Mouse (Mus musculus): ENCODE data around the gene Bora.
"Not testable (repeated sequence)": the region's sequence is repeated elsewhere in the genome, so short reads cannot be mapped to it uniquely, and the experiment has no call there.

Gene Bora

DNA sequence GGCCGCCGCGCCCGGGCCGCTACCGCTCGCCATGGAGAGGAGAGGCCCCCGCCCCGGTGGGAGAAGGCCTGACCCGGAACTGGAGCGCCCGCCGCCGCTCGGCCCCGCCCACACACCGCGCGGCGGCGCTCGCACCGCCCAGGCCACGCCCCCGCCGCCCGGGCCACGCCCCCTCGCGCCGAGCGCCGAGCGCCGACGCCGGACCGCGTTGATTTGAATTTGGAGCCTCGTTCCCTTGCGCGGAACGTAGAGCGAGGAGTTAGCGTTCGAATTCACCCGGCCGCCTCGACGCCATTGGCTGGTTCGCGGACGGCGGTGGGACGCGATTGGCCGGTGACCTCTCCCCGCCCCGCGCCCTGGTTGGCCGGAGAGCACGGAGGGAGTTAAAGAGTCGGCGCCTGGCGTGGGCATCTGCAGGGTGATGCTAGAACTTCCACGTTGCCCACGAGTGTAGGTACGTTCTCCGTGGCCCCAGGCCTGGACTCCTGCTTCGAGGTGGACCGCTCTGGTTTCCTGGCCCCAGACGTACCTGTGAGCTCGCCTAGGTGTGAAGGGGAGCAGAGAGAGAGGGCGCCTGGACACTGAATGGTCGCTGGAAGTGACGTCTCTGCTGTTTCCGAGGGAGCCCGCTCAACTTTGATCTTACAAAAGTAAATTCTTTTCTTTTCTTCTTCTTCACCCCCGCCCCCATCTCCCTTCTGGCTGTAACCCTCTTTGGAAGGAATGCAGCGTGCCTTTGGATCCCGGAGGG, at the start of gene Bora, which contains the start of gene Mzt1:
Gene Bora, plus strand, starts transcription at position 192 of the 751 bp plus-strand sequence.
Gene Mzt1, minus strand, starts transcription at position 104 of the 751 bp plus-strand sequence.
- ATAC-seq (ENCODE audit: low TSS enrichment) = peak; percentile 92

GRCm38 (mm10) chr14:99010224-99010919, 35.6 kb upstream of the Bora start:
- 0 out of 2 replicates have a peak, but pooled peaks have one; percentile 13 for ATAC-seq (ENCODE audit: low TSS enrichment)

- ATAC-seq (ENCODE audit: low TSS enrichment) = 0 out of 2 replicates have a peak, but pooled peaks have one; percentile 27
These were observed 35.1 kb upstream of the Bora start for GRCm38 (mm10) chr14:99010920-99011313.

GRCm38 (mm10) chr14:99018691-99019090, 27.3 kb upstream of the Bora start:
- no peak for ATAC-seq (ENCODE audit: low TSS enrichment)

GRCm38 (mm10) chr14:99019136-99019808, 26.8 kb upstream of the Bora start:
- ATAC-seq (ENCODE audit: low TSS enrichment) = no peak

DNA sequence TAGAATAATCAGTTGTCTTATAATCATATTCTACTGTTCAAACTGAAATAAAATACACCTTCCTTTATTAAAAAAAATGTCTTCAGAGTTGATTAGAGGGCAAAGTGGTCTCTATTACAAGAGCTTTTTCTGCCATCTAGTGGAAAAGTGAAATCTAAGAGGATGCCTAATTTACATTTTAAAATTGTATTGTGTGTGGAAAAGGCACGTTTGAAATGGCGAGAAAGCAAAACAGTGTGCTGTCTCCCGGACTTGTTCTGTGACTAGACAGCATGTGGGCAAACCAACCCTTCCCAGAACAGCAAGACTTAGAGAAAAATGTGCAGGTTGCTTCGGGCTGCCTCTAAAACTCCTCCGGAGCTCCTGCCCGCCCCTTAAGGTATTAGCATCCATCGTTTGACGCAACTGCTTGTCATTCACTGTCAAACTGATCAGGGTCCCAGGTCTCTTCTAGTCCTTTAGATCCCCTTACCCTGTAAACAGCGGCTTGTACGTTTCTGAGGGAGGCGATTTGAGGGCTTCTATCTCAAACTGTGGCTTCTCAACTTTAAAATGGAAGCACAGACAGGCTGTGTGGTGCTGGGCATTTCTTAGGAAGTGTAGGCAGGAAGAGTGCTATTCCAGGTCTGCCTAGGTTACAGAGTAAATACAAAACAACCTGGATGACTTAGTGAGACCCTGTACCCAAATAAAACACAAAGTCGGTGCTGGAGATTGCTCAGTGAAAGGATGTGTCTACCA, 23.5 kb upstream of the Bora start:
- ATAC-seq (ENCODE audit: low TSS enrichment) = peak; percentile 80

DNA sequence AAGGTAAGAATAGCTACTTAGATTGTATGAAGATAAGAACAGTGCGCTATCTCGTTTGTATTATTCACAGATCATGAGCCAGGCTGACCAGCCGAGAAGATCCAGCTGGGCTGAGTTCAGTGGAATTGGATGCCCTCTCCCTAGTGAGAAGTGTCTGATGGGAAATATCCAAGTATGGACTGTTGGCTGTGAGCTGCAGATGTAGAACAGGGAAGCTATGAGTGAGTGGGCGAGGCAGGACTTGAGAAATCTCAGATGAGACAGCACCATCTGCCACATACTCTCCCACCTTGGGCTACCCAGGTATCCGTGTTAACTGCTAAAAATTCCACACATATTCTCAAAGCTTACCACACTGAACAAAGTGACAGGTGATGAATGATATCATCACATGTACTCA, 16.0 kb upstream of the Bora start:
- ATAC-seq (ENCODE audit: low TSS enrichment) = peak; percentile 66

- ATAC-seq (ENCODE audit: low TSS enrichment) = no peak
These were observed 14.6 kb upstream of the Bora start for GRCm38 (mm10) chr14:99031337-99031873.

DNA sequence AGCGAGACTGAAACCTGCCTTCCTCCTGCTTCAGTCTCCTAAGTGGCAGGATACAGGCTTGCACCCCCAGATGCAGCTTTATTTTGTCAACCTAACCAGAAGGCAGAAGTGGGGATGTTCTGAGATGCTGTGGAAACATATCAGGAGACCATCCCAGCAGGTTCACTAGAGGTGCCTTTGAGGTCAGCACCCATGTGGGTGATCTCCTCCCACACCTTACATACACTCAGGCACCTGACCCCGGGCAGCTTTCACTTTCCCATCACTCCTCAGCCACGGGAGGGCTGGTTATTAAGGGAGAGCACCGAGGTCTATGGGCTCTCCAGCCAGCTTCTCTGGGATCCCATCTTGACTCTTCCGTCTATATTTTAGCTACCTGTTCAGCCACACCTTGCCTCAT, 13.4 kb upstream of the Bora start:
- ATAC-seq (ENCODE audit: low TSS enrichment) = no peak

DNA sequence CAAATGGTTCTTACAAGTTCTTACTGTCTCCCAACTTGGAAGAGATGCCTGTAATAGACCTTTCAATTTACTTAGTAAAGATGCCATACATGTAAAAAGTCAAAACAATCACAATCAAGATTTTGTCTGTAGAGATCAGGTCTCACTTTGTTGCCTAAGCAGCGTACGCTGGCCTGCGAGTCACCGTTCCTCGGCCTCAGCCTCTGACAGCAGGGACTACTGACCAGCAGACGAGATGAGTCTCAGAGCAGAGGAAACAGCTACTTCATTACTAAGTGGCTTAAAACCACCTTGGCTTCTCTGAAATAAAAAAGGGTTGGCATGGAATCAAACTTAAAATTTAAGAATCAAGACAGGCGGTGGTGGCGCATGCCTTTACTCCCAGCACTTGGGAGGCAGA, 11.2 kb upstream of the Bora start:
- not testable (repeated sequence) for ATAC-seq (ENCODE audit: low TSS enrichment)

GRCm38 (mm10) chr14:99036039-99036438, 10.0 kb upstream of the Bora start:
- no peak for ATAC-seq (ENCODE audit: low TSS enrichment)

DNA sequence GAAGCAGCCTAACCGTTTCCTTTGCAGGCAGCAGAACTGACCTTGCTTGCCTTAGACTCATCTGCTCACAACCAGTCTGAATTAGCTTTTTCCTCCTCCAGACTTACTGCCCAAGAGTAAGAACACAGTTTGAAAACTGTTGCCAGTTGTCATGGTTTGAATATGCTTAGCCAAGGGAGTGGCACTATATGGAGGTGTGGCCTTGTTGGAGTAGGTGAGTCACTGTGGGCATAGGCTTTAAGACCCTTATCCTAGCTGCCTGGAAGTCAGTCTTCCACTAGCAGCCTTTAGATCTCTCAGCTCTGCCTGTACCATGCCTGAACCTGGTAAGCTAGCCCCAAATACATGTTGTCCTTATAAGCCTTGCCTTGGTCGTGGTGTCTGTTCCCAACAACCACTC, 8.3 kb upstream of the Bora start:
- ATAC-seq (ENCODE audit: low TSS enrichment) = no peak

DNA sequence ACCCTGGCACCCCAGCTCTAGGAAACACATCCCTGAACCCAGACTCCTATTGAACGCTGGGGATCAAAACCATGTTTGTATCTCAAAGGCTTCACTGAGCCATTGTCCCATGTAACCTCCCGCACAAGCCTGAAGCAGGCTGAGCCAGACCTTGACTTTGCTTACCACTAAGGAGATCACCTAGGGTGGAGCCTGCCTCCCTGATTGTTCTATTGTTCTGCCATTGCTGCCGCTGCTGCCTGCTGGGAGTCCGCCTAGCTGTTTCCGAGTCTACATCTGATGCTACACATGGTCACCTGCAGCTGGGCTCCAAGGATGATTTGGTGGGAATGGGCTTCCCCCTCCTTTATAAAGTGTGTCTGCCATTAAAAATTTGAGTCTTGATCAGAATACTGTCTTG, 6.7 kb upstream of the Bora start:
- not testable (repeated sequence) for ATAC-seq (ENCODE audit: low TSS enrichment)

DNA sequence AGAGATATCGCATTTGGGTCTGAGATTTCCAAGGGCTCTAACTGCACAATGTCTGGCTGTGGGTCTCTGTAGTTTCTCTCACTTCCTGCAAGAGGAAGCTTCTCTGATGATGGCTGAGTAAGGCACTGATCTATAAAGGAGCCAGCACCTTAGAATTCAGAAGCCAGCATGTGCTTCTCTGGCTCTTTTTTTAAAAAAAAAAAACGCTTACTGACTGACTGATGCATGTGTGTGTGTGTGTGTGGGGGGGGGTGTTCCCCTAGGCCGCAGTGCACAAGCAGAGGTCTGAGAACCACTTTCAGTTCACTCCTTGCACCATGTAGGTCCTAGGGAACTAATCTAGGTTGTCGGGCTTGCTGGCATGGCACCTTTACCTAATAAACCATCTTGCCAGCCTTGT, 4.6 kb upstream of the Bora start:
- no peak for ATAC-seq (ENCODE audit: low TSS enrichment)

DNA sequence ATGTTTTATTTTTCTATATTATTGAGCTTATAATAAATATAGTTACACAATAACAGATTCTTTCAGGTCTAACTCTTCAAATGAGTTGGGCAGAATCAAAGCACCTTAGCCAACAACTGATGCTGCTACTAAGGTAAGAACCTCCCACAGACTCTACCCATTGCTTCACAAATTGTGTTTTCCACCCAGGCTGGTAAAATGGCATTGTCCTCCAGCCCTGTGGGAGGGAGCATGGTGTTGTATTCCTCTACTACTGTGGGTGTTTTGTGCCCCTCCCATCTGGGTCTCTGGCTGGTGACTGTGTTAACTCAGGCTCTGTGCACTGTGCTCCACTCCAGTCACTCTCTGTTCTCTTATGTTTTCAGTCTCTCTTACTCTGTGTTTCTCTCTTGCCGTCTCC, 2.5 kb upstream of the Bora start:
- no peak for ATAC-seq (ENCODE audit: low TSS enrichment)

DNA sequence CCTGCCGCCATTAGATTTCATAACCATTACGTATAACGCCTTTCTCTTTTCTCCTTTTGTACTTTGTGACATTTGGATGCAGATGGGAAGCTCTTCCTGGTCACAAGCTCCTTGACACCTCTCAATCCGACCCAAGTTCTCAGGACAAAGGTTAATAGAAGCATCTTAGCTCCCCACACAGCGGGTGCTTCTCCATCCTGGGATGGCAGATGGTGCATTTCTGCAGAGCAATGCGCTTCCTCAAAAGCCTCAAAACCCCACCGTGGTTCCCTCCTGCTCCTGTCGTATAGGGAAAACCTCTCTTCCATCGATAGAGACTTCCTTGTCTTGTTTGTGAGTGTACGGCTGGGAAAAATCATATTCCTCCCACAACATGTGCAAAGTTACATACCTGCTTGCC, 1.9 kb upstream of the Bora start:
- no peak for ATAC-seq (ENCODE audit: low TSS enrichment)

GRCm38 (mm10) chr14:99044718-99045117, 1.3 kb upstream of the Bora start:
- ATAC-seq (ENCODE audit: low TSS enrichment) = no peak

- ATAC-seq (ENCODE audit: low TSS enrichment) = peak; percentile 28
These were observed 518 bp upstream of the Bora start for GRCm38 (mm10) chr14:99045378-99046030.

DNA sequence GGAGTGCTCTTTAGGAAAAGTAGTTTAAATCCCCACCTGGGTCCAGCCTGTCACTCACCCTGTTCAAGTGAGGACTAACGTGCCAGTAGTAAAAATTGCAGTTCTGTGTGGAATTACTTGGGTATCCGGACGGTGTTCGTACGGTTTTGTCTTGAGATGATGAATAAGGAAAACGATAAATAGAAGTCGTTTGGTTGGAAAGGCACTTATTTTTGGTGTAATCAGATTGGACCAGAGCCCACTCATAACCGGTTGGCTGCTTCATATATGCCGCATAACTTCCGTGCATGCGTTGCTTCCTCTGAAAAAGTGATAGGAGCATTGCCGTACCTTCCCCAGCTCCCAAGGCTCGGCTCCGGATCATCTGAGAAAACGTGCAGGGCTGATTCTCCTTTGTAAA, 760 bp downstream of the Bora start:
- peak; percentile 2 for ATAC-seq (ENCODE audit: low TSS enrichment)

DNA sequence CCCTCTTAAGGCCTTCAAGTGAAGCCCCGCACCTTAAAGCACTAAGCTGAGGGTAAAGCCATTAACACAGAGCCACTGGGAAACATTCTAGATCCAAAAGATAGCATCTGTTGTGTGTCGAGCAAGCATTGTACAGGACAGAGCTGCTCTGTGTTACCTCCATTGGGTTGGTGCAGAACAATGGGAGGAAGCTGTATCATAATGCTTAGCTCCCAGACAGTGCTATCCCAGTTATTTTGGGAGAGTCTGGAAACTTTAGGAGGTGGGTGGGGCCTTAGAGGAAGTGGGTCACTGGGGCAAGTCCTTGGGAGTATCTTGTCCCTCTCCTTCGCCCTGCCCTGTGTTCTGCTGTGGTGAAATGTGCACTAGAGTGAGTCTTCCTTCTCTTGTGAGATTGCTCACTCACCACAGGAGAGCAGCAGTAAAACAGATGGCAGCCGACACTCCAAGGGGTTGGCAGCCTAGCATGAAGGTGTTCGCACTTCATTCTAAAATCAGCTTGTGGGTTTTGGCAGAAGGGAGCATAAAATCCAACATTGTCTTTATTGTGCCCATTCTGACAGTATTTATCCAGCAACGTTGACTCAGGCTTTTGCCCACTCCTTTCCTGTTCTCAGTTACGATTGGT, 13.1 kb downstream of the Bora start:
- ATAC-seq (ENCODE audit: low TSS enrichment) = peak; percentile 94

GRCm38 (mm10) chr14:99060616-99061015, 14.6 kb downstream of the Bora start:
- peak; percentile 89 for ATAC-seq (ENCODE audit: low TSS enrichment)
